Mouse (Mus musculus) hindbrain, embryonic 12.5 days (tissue): ENCODE measurements at regions not wholly inside any gene's neighbourhood (a gene's known extent, or its start where the extent isn't known, plus 50 kb on each side); places are given as distances from the start of the nearest gene placed in this dataset.
A peak's percentile ranks its signal among the peaks of the same experiment; 100 is the strongest.

Experiments
- ATAC-seq: fragments of 200-750 bp; cut with Nextera tagmentation; 2 replicates; pipeline ENCODE4 v1.8.0; 2017; ENCODE audit warnings: moderate TSS enrichment; ENCODE audit not compliant: low FRiP score
- H3K27ac ChIP-seq: fragments of 300-500 bp; sonication (generic); 2 replicates; pipeline ENCODE4 v1.5.1; 2016; ENCODE audit warnings: mild to moderate bottlenecking
- H3K27me3 ChIP-seq: fragments of 300-500 bp; sonication (generic); 2 replicates; pipeline ENCODE4 v1.6.1; 2016; ENCODE audit warnings: mild to moderate bottlenecking
- H3K36me3 ChIP-seq: fragments of 300-500 bp; sonication (generic); 2 replicates; pipeline ENCODE4 v1.6.1; 2016; ENCODE audit warnings: mild to moderate bottlenecking
- H3K4me1 ChIP-seq: fragments of 300-500 bp; sonication (generic); 2 replicates; pipeline ENCODE4 v1.6.1; 2016
- H3K4me2 ChIP-seq: fragments of 300-500 bp; sonication (generic); replicated peaks from 2 replicates; pipeline ENCODE4 v1.6.1; 2016; ENCODE audit warnings: mild to moderate bottlenecking
- H3K4me3 ChIP-seq: fragments of 300-500 bp; sonication (generic); 2 replicates; pipeline ENCODE4 v1.5.1; 2016; ENCODE audit warnings: mild to moderate bottlenecking
- H3K9ac ChIP-seq: fragments of 300-500 bp; sonication (generic); 2 replicates; pipeline ENCODE4 v1.6.1; 2016; ENCODE audit warnings: mild to moderate bottlenecking, moderate library complexity
- H3K9me3 ChIP-seq: fragments of 300-500 bp; sonication (generic); replicated peaks from 2 replicates; pipeline ENCODE4 v1.6.1; 2016; ENCODE audit warnings: mild to moderate bottlenecking
- WGBS: fragments of 180-500 bp; shearing (Covaris S2); methylation state at CpG from one replicate; pipeline ENCODE4 v1.1.7; 2016; 5-methylcytosine and 5-hydroxymethylcytosine counted together

DNA sequence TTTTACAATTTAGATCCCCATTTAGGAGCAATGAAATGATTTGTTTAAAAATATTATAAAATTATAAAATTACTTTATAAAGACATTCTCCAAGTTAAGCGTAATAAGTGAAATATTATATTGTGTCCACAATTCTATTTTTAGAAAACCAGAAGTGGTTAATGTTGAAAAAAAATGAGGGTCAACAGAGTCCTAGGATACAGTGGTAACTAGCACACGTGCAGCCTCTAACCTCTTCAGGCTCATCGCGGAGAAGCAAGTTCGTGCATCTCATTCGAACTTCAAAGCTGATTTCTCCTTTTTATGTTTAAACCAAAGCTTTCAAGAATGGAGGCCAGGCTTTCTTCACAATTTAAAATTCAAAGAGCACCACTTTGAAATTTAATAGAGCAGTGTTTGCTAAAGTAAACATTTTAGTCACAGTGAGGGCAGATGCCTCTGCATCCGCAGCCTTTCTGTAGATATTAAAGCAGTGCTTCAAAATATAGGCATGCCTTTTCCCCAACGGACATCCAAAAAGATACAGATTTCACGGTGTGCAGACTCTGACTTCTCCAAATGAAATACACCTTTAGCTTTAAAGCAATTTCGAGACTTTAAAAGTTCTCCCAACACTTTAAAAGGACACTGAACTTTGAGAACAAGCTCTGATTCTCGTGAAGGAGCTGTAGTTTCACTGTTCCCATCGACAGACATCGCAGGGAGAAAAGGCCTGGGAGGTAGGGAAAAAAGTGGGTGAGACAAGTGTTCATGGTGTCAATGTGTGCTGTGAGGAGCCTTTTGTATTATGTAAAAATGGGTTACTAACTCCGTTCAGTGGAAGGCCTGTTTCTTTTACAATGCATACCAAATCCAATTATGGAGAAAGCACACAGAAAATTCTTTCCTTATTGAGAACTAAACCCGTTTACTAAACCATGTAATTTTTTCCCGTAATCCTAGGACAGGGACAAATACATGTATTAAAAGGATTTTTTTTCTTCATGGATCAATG, 419.8 kb upstream of the Manea start:
- Histone ChIP-seq H3K27me3 (no peaks in the 10 kb centered on the region), H3K36me3 (no peaks in the 10 kb centered on the region), H3K9me3 (no peaks in the 10 kb centered on the region), H3K4me2 (peak overlapping the region; percentile 30), H3K9ac (no peak overlapping the region), H3K4me1 (no peaks in the 10 kb centered on the region), H3K4me3 (no peak overlapping the region), H3K27ac (no peak overlapping the region)
- peak; percentile 69 for ATAC-seq
- WGBS, result 38% methylated on average over 16 of the region's 16 CpGs

DNA sequence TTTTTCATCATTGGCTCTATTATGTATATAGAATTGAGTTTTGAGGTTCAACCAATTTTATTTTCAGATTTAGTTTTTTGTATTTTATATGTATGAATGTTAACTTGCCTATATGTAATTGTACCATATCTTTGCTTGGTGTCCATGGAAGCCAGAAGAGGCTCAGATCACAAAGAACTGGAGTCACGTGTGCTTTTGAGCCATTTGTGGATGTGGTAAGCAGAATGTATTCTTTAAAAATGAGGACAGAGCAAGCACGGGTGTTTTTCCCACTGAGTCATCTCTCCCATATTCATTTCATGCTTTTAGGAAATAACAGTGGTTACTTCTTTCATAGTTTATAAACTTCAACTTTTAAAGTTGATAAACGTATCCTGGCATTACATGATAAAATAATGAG, 394.1 kb upstream of the Manea start:
- no peaks in the 10 kb centered on the region for H3K4me1 ChIP-seq
- H3K4me2 ChIP-seq, result no peak overlapping the region
- 89% methylated on average over 3 of the region's 3 CpGs for whole genome bisulfite sequencing
- H3K27me3 ChIP-seq, result no peaks in the 10 kb centered on the region
- H3K9me3 ChIP-seq, result no peaks in the 10 kb centered on the region
- no peaks in the 10 kb centered on the region for H3K36me3 ChIP-seq
- no peak overlapping the region for H3K9ac ChIP-seq
- H3K27ac ChIP-seq, result no peak overlapping the region
- H3K4me3 ChIP-seq, result no peak overlapping the region
- ATAC-seq, result no peak

DNA sequence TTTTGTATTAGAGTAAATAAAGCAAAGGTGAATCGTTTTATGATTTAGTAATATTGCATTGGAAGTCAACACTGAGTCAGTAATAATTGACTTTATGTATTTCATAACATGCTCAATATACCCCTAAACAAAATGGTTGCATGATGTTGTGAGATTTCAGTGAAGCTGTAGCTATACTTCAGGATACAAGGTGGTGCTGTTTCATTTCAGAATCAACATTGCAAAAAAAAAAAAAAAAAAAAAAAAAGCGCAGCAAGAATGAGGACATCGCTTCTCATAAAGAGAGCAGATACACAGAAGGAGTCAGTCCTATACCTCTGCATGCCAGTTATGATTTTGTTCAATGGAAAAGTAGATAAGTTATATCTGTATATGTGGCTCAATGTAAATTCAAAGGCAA, 389.7 kb upstream of the Manea start:
- Histone ChIP-seq H3K27me3 (no peaks in the 10 kb centered on the region), H3K9ac (no peak overlapping the region), H3K36me3 (no peaks in the 10 kb centered on the region), H3K9me3 (no peaks in the 10 kb centered on the region), H3K4me2 (no peak overlapping the region), H3K4me1 (no peaks in the 10 kb centered on the region), H3K27ac (no peak overlapping the region), H3K4me3 (no peak overlapping the region)
- WGBS, result 88% methylated on average over 3 of the region's 3 CpGs
- no peak for ATAC-seq

DNA sequence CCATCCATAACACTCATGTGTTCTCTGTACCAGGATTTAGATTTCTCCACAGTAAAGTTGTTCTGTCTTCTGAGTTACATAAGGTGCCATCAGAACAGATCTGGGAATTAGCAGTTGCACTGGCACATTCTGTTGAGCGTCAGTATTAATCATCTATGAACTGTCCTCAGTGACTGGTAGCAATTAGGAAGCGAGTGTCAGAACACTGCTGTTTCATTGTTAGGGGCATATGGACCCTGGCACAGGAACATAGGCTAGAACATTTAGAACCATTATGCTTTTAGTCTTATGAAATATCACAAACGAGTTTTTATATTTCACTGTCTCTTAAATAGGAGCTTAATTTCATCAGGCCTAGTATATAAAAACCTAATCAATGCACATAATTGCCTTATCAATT, 367.7 kb upstream of the Manea start:
- no peak for ATAC-seq
- WGBS, result 77% methylated on average over 3 of the region's 3 CpGs
- no peak overlapping the region for H3K4me2 ChIP-seq
- H3K27ac ChIP-seq, result no peak overlapping the region
- H3K9ac ChIP-seq, result no peak overlapping the region
- H3K36me3 ChIP-seq, result no peaks in the 10 kb centered on the region
- no peaks in the 10 kb centered on the region for H3K4me1 ChIP-seq
- H3K9me3 ChIP-seq, result no peaks in the 10 kb centered on the region
- H3K4me3 ChIP-seq, result no peak overlapping the region
- H3K27me3 ChIP-seq, result no peaks in the 10 kb centered on the region

DNA sequence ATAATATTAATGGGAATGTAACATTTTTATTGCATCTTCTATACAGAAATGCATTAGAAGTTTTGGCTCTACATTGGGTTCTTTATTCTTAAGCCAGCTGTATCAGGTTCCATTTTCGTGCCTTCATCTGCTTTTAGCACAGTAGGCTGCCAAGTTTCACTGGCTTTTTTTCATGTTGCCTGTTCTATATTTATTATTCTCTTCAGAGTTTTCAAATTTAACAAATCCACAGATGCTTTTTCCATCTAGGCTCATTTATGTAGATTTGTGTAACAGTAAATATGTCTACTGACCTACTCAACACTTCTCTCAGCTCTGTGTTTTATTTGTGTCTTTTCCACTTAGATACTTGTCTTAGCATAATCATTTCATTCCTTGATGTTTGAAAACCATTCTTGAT, 363.3 kb upstream of the Manea start:
- Histone ChIP-seq H3K27ac (no peak overlapping the region), H3K4me2 (no peak overlapping the region), H3K36me3 (no peaks in the 10 kb centered on the region), H3K9ac (no peak overlapping the region), H3K4me3 (no peak overlapping the region), H3K27me3 (no peaks in the 10 kb centered on the region), H3K9me3 (no peaks in the 10 kb centered on the region), H3K4me1 (no peaks in the 10 kb centered on the region)
- WGBS, result 80% methylated on average over 1 of the region's 1 CpGs
- ATAC-seq, result no peak

DNA sequence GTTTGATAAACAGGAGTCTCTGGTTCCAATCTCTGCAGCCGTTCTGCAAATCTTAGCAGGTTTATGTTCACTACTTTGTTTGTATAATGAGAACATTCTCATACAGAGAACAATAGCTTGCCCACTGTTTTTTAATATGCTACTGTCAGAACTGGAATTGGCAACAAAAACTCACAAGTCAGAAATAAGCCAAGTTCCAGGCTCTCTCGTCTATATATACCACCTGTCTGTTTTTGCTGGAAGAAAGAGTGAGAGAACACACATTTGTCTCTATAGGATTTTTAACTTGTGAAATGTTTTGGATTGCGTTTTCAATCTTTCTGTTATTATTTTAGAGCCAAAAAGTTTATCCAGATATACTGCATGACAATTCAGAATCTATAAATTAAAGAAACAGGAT, 349.3 kb upstream of the Manea start:
- WGBS, result 67% methylated on average over 3 of the region's 3 CpGs
- H3K4me2 ChIP-seq, result no peak overlapping the region
- H3K4me3 ChIP-seq, result no peak overlapping the region
- H3K9me3 ChIP-seq, result no peaks in the 10 kb centered on the region
- H3K27me3 ChIP-seq, result no peaks in the 10 kb centered on the region
- no peak for ATAC-seq
- no peaks in the 10 kb centered on the region for H3K4me1 ChIP-seq
- no peaks in the 10 kb centered on the region for H3K36me3 ChIP-seq
- H3K27ac ChIP-seq, result no peak overlapping the region
- H3K9ac ChIP-seq, result no peak overlapping the region
